Mouse (Mus musculus) spleen, adult 2 months (tissue): ENCODE measurements at regions not wholly inside any gene's neighbourhood (a gene's known extent, or its start where the extent isn't known, plus 50 kb on each side); places are given as distances from the start of the nearest gene placed in this dataset.

Experiments
- CTCF ChIP-seq: fragments of 200-500 bp; IDR thresholded peaks from 2 replicates; pipeline ENCODE4 v1.5.1; 2011; ENCODE audit warnings: mild to moderate bottlenecking, inconsistent platforms; ENCODE audit not compliant: insufficient read depth, insufficient read length, insufficient replicate concordance; ENCODE audit errors: extremely low read depth
- POLR2A ChIP-seq: fragments of 200-500 bp; IDR thresholded peaks from 2 replicates; pipeline ENCODE4 v1.6.1; 2011; ENCODE audit warnings: low read depth, low read length, inconsistent platforms

GRCm38 (mm10) chr17:14525255-14525654 lies 168.8 kb downstream of the Thbs2 start:
- TF ChIP-seq CTCF (no peak), POLR2A (no peak)
